Mouse (Mus musculus) cerebellum, adult 2 months (tissue): ENCODE results near the gene Cntd1.

ENCODE experiments used
- CTCF ChIP-seq: fragments of 200-500 bp; IDR thresholded peaks from 2 replicates; pipeline ENCODE4 v1.5.1; 2011; ENCODE audit warnings: low read depth, mild to moderate bottlenecking, control low read depth, low read length, moderate library complexity, borderline replicate concordance; ENCODE audit not compliant: insufficient read depth
- POLR2A ChIP-seq: fragments of 200-500 bp; IDR thresholded peaks from 2 replicates; pipeline ENCODE4 v1.6.1; 2011; ENCODE audit warnings: low read length, control low read depth, borderline replicate concordance; ENCODE audit not compliant: insufficient read depth

DNA sequence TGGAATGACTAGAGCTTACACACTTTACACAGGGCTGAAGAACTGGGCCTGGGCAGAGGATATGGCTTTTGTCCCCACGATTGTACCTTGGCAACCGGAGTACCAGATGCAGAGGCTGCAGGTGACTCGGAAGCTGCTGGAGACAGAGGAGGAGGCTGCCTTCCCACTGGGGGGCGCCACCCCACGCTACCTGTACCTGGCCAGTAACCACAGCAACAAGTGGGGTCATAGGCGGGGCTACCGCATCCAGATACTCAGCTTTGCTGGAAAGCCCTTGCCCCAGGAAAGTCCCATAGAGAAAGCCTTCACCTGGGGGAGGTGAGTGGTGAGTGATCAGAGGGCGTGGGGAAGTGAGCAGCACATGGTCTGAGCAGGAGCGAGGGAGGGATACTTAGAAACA, 56.9 kb downstream of the Cntd1 start:
- TF ChIP-seq CTCF (no peak), POLR2A (no peak)
